Mouse (Mus musculus) liver, postnatal 0 days (tissue): ENCODE results near the gene Rufy2. TPM values are rescaled to one million over a fixed set of nuclear protein-coding genes. Genes with fewer than 3 reads are reported as not detected.

Experiments
- ATAC-seq: fragments of 200-750 bp; cut with Nextera tagmentation; 2 replicates; pipeline ENCODE4 v1.8.0; 2017; ENCODE audit warnings: mild to moderate bottlenecking, moderate library complexity
- DNase-seq: peaks from one replicate; pipeline ENCODE4 v3.0.0-alpha.2; 2016
- H3K27ac ChIP-seq: fragments of 300-500 bp; sonication (generic); 2 replicates; pipeline ENCODE4 v1.5.1; 2014; ENCODE audit warnings: antibody characterized with exemption, moderate library complexity, mild to moderate bottlenecking, low read depth
- H3K27me3 ChIP-seq: fragments of 300-500 bp; sonication (generic); 2 replicates; pipeline ENCODE4 v1.6.1; 2014; ENCODE audit warnings: low read length, control low read depth, mixed read lengths; ENCODE audit not compliant: insufficient read depth
- H3K36me3 ChIP-seq: fragments of 300-500 bp; sonication (generic); replicated peaks from 2 replicates; pipeline ENCODE4 v1.6.1; 2014; ENCODE audit warnings: mild to moderate bottlenecking, control low read depth, low read length, moderate library complexity, mixed read lengths; ENCODE audit not compliant: insufficient read depth
- H3K4me1 ChIP-seq: fragments of 300-500 bp; sonication (generic); 2 replicates; pipeline ENCODE4 v1.6.1; 2014; ENCODE audit warnings: antibody characterized with exemption, mild to moderate bottlenecking, control low read depth; ENCODE audit not compliant: insufficient read depth
- H3K4me2 ChIP-seq: fragments of 300-500 bp; sonication (generic); 2 replicates; pipeline ENCODE4 v1.6.1; 2014; ENCODE audit warnings: low read depth, mild to moderate bottlenecking, low read length, moderate library complexity, mixed read lengths
- H3K4me3 ChIP-seq: fragments of 300-500 bp; sonication (generic); 2 replicates; pipeline ENCODE4 v1.5.1; 2014; ENCODE audit warnings: low read depth, low read length
- H3K9ac ChIP-seq: fragments of 300-500 bp; sonication (generic); replicated peaks from 2 replicates; pipeline ENCODE4 v1.6.1; 2014; ENCODE audit warnings: mild to moderate bottlenecking, moderate library complexity
- H3K9me3 ChIP-seq: fragments of 300-500 bp; sonication (generic); 2 replicates; pipeline ENCODE4 v1.6.1; 2016; ENCODE audit warnings: mild to moderate bottlenecking, control low read depth, low read length, mixed read lengths
- CTCF ChIP-seq: sonication (generic); IDR thresholded peaks from 2 replicates; pipeline ENCODE4 v1.5.1; 2016; ENCODE audit warnings: antibody characterized with exemption, low read depth
- EP300 ChIP-seq: IDR thresholded peaks from 2 replicates; pipeline ENCODE4 v1.6.1; 2016; ENCODE audit warnings: antibody characterized with exemption, low read depth, mild to moderate bottlenecking
- WGBS: fragments of 180-500 bp; shearing (Covaris S2); extraction: QIAGEN DNeasy Blood & Tissue Kit; methylation state at CpG from one replicate; pipeline ENCODE4 v1.1.7; 2014; ENCODE audit not compliant: insufficient replicate concordance; 5-methylcytosine and 5-hydroxymethylcytosine counted together
- polyA plus RNA-seq: library from polyadenylated mRNA; unstranded; fragments of >200 nt; fragmentation: Nextera tagmentation; extraction: Ambion mirVana; gene quantifications from 2 replicates; pipeline ENCODE4 v1.2.1, GENCODE M21; 2015

Rufy2 gene
- polyA plus RNA-seq, 1 experiment from 2014 or later, result 2.9 TPM

DNA sequence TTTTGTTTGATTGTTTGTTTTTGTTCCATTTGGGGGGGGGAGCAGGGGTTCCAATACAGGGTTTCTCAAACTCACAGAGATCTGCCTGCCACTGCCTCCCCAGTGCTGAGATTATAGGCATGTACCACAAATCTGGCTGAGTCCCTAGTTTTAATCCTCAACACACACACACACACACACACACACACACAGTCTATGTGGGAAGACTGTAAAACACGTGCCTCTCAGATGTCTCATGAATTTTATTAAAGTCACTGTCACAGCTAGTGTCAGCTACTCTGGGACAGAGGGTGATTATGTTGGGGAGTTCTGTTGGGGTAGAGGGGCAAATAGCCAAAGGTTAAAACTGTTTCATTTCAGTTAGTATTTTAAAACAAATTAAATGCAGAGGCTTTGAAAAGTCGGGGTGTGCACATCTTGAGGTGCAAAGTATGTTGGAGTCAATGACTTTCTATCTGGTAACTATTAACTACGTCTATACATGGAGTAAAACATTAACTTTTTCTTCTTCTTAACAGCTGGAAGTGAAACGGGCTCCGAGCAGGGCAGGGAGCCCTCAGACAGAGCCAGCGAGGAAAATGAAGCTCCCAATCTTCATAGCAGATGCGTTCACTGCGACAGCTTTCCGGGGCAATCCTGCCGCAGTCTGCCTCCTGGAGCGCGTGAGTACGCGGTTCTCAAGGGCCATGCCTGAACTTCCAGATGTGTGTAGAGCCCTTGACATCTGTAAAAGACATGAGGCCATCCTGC lies 58.7 kb downstream of the Rufy2 start:
- Histone ChIP-seq H3K36me3 (no peaks in the 10 kb centered on the region), H3K4me3 (peak overlapping the region; percentile 13; the same call in 1 of the 2 replicates), H3K9ac (no peak overlapping the region), H3K4me2 (peak overlapping the region; percentile 44), H3K9me3 (no peaks in the 10 kb centered on the region), H3K4me1 (no peaks in the 10 kb centered on the region), H3K27ac (peak overlapping the region; percentile 48), H3K27me3 (no peaks in the 10 kb centered on the region)
- DNase-seq, result no peak
- TF ChIP-seq CTCF (no peak), EP300 (no peak)
- 70% methylated on average over 11 of the region's 14 CpGs for WGBS
- peak; percentile 59; the same call in 1 of the 2 replicates for ATAC-seq

DNA sequence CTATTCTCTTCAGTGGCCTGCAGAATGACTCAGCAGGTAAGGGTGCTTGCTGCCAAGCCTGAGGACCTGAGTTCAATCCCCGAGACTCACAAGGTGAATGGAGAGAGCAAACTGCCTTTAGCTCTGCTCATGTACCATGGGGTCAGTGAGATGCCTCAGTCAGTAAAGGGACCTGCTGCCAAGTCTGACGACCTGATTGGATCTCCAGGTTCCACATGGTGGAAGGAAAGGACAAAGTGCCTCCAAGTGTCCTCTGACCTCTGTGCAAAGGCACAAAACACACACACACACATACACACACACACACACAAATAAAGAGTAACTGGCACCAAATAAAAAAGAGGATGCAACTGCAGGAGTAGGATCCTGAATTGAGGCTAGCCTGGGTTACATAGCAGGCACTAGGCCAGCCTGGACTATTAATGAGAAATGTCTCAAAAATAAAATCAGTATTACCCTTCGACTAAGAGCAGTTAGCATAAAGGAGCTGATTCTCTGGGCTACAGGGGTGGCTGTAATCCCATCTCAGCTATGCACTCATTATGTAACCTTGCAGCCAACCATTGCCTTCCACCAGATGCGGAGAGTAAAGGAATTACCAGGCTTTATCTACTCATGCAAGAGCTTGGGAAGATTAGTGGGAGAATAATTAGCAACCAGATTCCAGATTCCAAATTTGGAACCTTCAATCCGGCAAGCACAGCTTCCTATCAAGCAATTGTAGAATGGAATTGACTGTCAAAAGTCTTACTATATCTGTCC lies 60.0 kb downstream of the Rufy2 start:
- H3K27ac ChIP-seq, result no peak overlapping the region
- ATAC-seq (no peak), DNase-seq (no peak)
- H3K36me3 ChIP-seq, result no peaks in the 10 kb centered on the region
- 68% methylated on average over 5 of the region's 5 CpGs for WGBS
- H3K4me3 ChIP-seq, result no peak overlapping the region
- H3K9ac ChIP-seq, result no peak overlapping the region
- H3K4me2 ChIP-seq, result no peak overlapping the region; the same call in 1 of the 2 replicates
- no peaks in the 10 kb centered on the region for H3K4me1 ChIP-seq
- H3K9me3 ChIP-seq, result no peaks in the 10 kb centered on the region
- H3K27me3 ChIP-seq, result no peaks in the 10 kb centered on the region
- TF ChIP-seq EP300 (no peak), CTCF (no peak)

DNA sequence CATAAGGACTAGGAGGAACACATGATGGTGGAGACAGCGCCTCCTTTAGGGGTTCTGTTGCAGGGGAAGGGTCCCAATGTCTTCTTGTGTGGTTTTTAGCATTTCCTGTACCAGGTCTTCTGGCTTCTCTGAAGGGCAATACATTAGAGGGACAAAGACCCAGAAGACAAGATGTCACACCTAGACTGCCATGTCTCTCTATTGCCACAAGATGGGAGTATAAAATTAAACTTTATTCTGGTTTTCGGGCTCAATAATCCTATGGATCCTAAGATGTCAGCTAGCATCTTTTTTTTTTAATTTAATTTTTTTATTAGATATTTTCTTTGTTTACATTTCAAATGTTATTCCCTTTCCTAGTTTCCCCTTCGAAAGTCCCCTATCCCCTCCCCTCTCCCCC lies 63.1 kb downstream of the Rufy2 start:
- Histone ChIP-seq H3K9me3 (no peaks in the 10 kb centered on the region), H3K27me3 (no peaks in the 10 kb centered on the region), H3K4me2 (no peak overlapping the region), H3K9ac (no peak overlapping the region), H3K4me3 (no peak overlapping the region), H3K36me3 (no peaks in the 10 kb centered on the region), H3K4me1 (no peaks in the 10 kb centered on the region), H3K27ac (no peak overlapping the region)
- DNase-seq, result no peak
- no peak for TF ChIP-seq EP300
- TF ChIP-seq CTCF, result peak; percentile 43
- ATAC-seq, result no peak
- WGBS, result 57% methylated on average over 3 of the region's 3 CpGs

DNA sequence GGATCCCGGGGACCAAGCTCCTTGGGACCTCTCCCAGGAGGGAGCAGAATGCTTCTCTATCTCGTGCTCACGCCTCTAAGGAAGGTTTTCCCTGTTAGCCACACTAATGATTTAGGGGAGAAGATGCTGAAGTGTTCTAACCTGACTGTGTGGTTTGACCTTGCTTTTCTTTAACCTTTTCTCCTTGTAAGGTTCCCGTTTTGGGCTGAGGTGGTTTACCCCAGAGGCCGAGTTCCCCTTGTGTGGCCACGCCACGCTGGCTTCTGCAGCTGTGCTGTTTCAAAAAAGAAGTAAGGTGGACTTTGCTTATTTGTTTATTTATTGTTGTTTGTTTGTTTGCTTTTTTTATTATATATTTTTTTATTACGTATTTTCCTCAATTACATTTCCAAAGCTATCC lies 67.7 kb downstream of the Rufy2 start:
- ATAC-seq (no peak), DNase-seq (no peak)
- no peak overlapping the region for H3K27ac ChIP-seq
- WGBS, result 67% methylated on average over 8 of the region's 8 CpGs
- no peaks in the 10 kb centered on the region; the same call in 1 of the 2 replicates for H3K4me1 ChIP-seq
- H3K9me3 ChIP-seq, result no peaks in the 10 kb centered on the region
- no peaks in the 10 kb centered on the region for H3K36me3 ChIP-seq
- TF ChIP-seq CTCF (no peak), EP300 (no peak)
- H3K4me2 ChIP-seq, result no peak overlapping the region
- H3K4me3 ChIP-seq, result no peak overlapping the region
- no peaks in the 10 kb centered on the region for H3K27me3 ChIP-seq
- H3K9ac ChIP-seq, result no peak overlapping the region

DNA sequence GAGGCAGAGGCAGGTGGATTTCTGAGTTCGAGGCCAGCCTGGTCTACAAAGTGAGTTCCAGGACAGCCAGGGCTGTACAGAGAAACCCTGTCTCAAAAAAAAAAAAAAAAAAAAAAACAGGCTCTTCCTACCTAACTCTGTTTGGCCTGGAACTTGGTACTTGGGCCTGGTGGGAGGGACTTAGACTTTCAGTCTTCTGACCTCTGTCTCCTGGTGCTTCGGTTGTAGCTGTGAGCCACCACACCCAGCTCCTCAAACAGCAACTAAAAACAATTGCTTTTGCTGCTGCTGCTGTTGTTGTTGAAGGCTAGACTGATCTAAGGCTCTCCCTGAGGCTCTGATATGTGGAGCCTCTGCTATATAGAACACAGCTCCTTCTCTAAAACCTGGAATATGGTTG lies 69.1 kb downstream of the Rufy2 start:
- no peak for DNase-seq
- Histone ChIP-seq H3K9ac (no peak overlapping the region), H3K9me3 (no peaks in the 10 kb centered on the region), H3K4me3 (no peak overlapping the region), H3K27me3 (no peaks in the 10 kb centered on the region), H3K27ac (no peak overlapping the region), H3K4me1 (no peaks in the 10 kb centered on the region; the same call in 1 of the 2 replicates), H3K4me2 (no peak overlapping the region), H3K36me3 (no peaks in the 10 kb centered on the region)
- TF ChIP-seq EP300 (no peak), CTCF (no peak)
- 42% methylated on average over 1 of the region's 2 CpGs for WGBS
- no peak for ATAC-seq

DNA sequence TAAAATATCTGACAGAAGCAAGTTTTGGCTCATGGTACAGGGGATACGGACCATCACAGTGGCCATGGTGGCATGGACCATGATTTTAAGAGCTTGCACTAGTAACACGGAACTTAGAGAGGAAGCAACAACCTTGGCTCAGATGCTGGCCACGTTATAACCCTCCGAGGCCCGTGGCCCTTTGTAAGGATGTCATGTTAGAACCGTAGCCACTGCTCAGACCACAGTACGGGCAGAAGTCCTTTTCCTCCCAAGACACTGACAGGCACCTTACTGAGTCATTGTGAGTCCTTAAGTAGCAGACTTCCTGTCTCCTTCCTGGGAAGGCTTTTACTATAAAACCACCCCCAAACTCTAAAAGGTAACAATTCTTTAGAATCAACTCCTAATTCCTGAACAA lies 71.2 kb downstream of the Rufy2 start:
- DNase-seq (no peak), ATAC-seq (no peak)
- no peak for TF ChIP-seq CTCF
- WGBS, result 45% methylated on average over 7 of the region's 7 CpGs
- no peak overlapping the region for H3K27ac ChIP-seq
- H3K4me2 ChIP-seq, result no peak overlapping the region
- no peak overlapping the region for H3K9ac ChIP-seq
- no peaks in the 10 kb centered on the region for H3K9me3 ChIP-seq
- H3K4me1 ChIP-seq, result no peaks in the 10 kb centered on the region; the same call in 1 of the 2 replicates
- no peak overlapping the region for H3K4me3 ChIP-seq
- H3K27me3 ChIP-seq, result no peaks in the 10 kb centered on the region
- H3K36me3 ChIP-seq, result no peaks in the 10 kb centered on the region
